Mouse (Mus musculus) embryo, embryonic 10.5 days (tissue): ENCODE data around the gene Sppl2c.

Experiments
- DNase-seq: peaks from one replicate; pipeline ENCODE4 v3.0.0-alpha.2; 2015; ENCODE audit warnings: low spot score

Sppl2c gene

DNA sequence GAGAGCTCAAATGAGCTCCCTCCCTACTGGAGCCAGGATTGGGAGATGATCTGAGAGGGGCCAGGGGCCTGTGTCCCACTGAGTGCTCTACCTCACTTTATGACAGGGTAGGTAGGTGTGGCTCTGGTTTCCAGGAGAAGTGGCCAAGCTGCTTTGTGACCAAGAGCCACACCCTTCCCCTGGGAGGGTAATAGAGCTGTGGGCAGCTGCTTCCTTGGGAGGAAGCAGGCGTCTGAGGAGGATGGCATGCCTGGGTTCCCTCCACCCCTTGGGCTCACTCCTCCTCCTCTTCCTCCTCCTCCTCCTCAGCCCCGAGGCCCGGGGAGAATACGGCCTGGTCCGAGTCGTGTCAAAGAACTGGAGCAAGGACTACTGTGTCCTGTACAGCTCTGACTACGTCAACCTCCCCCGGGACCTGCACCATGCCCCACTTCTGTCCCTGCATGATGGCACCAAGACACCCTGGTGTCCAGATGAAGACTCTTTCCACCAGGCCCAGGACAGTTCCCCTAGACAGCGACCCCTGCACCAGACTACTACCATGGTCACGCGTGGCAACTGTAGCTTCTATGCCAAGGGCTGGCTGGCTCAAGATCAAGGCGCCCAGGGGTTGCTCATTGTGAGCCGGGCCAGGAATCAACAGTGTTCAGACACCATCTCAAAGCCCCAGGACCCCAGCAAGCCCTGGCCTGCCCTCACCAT is at the start of gene Sppl2c:
Sppl2c (plus strand) TSS at position 193 of the 702 bp plus-strand sequence.
- no peak for DNase-seq

DNA sequence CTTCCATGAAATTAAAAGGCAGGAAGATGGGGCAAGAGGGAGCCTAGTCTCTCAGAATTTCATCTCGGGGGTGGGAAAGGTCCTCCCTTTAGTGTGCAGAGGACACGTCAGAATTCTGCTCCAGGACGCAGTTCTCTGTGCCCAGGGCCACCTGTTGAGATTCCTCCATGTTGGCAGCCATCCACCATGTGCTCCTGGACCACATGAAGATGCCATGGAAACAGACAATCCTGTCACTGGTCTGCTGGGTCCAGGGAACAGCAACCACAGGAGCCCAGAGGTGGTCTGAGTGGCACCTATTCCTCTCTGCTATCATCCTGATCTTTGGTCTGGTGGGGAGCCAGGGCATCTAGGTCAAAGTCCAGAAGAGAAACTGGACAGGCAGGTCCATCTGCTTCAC is 47.2 kb upstream of the Sppl2c start:
- DNase-seq = no peak

GRCm38 (mm10) chr11:104144930-104145329 is 41.2 kb upstream of the Sppl2c start:
- no peak for DNase-seq

GRCm38 (mm10) chr11:104148787-104149186 is 37.3 kb upstream of the Sppl2c start:
- no peak for DNase-seq

GRCm38 (mm10) chr11:104150911-104151310 is 35.2 kb upstream of the Sppl2c start:
- no peak for DNase-seq

- no peak for DNase-seq
These were observed 31.8 kb upstream of the Sppl2c start for GRCm38 (mm10) chr11:104154332-104154731.

DNA sequence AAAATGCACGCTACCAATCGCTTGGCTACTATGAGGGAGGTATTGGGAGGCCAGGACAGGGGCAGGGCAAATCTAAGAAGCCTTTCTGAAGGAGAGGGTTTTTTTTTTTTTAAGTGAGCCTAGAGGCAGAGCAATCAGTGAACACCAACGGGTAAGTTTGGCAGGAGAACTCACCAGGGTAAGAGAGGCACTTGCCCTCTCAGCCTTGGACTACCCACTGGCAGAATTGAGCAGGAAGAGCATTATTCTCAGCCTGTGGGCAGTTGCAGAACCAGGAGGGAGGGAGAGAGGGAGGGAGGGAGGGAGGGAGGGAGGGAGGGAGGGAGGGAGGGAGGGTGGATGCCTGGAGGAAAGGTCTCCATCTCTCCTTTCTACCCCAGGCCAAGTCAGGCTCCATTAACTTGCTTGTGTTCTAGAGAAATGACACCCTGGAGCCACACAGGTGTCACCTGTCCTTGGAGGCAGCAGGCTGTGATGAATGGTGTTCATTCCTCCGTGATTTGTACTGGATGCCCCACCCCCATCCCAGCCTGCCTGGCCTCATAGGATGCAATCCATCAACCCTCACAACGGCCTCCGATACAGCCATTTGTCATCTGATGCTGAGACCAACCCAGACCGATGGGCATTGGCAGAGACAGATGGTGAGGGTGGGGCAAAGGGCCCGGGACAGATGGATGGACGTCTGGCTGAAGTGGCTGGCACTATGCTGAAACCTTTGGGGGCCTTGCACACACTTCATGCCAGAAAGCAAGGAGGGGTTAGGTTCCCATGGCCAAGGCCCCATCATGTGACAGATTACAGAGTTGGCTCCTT is 31.1 kb upstream of the Sppl2c start:
- peak; percentile 27 for DNase-seq

- no peak for DNase-seq
These were observed 30.2 kb upstream of the Sppl2c start for GRCm38 (mm10) chr11:104155899-104156298.

GRCm38 (mm10) chr11:104156391-104156790 is 29.7 kb upstream of the Sppl2c start:
- DNase-seq = no peak

DNA sequence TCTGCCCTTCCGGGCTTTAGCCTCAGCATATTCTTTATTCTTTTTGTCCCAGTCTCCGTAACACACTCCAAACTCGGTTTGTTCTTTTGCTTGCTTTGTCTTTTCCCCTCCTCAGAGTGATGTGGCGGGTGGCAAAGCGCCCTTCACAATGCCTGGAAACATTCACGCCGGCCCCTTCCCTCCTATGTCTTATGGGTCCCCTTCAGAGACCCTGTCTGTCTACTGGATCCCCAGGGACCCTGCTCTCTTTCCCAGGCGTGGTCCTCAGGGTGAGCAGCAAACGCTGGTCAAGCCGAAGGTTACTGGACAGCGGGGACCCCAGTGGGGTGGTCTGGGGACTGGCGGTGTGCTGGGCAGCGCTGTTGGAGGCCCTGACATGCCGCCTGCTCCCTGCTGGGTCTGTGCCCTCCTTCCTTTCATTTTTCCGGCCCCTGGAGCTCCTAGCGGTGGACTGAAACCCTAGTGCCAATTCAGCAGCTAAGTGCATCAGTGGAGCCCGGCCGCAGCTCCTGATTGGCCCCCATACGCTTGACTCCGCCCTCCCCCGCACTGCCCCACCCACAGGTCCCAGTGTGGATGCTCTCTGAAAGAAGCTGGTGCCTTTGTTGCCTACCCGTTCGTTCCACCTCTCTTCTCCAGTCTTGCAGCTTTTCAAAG is 28.4 kb upstream of the Sppl2c start:
- DNase-seq = peak; percentile 92

GRCm38 (mm10) chr11:104158260-104158907 is 27.7 kb upstream of the Sppl2c start:
- peak; percentile 43 for DNase-seq

DNA sequence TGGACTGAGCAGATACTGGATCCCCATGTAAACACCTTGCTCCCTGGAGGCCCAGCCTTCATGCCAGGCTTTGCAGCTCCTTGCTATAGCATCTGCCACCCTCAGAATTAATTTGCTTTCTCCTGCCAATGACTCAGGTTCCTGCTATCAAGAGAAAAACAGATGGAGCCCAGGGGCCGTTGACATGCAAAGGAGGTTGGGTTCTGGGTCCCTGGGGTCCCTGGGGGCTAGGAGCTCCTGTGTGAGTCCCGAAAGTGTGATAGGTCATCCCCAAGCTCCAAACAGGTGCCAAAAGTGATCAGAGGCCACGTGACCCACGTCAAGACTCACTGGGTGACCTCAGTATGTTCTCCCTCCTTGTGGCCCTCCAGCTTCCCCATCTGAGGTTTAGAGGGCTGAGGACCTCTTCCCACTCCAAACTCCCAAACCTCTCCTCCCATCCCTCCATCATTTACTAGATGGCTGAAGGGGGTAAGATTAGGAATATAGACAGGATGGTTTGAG is 26.3 kb upstream of the Sppl2c start:
- DNase-seq = no peak

DNA sequence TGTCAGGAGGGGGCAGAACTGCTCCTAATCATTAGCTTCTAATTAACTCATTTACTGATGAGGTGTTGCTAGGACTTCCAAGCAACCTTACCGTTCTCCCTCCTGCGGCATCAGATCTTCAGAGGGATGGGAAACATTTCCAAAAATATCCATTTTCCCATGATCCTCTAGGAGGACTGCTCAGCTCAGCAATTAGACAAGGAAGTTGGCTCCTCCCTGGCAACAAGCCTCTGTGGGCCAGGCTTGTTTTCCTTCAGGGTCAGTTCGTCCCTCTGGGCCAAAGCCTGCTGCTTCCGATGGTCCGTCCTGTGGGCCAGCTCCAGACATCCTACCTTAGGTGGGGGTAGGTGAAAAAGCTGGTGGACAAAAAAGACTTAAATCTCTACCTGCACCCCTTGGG is 25.0 kb upstream of the Sppl2c start:
- no peak for DNase-seq

- no peak for DNase-seq
These were observed 21.9 kb upstream of the Sppl2c start for GRCm38 (mm10) chr11:104164257-104164656.

DNA sequence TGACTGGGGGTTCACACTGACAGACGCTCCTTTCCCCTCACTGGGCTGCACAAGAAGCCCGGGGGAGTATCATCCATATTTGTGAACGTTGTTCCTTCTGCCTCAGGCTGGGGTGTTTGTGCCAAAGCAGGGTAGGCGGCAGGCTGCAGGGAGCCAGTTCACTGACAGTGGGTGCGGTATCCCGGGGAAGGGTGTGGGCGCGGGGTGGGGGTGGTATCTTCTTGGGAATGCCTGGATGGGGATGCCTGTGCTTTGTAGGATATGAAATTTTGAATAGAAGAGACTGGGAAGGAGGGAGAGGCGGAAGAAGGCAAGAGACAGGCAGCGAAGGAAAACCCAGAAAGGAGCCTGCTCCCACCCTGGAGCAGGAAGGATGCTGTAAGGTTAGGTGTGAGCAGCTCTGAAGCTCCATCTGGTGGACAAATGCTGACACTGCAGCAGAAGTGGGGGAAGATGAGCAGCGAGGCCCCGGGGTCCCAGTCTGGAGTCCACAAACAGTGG is 14.8 kb upstream of the Sppl2c start:
- peak; percentile 82 for DNase-seq

DNA sequence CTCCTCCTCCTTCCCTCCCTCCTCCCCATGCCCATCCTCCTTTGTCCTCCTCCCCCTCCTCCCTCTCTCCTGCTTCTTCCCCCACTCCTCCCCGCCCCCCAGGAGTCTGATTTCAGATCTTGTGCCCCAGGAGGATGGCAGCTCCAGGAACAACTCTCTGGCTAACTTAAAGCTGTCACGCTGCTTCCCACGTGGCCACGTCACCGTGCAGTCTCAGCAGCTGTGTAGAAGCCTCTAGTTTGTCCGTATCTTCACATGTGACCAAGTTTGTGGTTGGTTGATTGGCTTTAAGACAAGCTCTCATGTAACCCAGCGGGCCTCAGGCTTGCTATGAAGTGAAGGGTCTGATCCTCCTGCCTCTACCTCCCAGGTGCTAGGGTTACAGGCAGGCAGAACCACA is 7.2 kb upstream of the Sppl2c start:
- peak; percentile 27 for DNase-seq

DNA sequence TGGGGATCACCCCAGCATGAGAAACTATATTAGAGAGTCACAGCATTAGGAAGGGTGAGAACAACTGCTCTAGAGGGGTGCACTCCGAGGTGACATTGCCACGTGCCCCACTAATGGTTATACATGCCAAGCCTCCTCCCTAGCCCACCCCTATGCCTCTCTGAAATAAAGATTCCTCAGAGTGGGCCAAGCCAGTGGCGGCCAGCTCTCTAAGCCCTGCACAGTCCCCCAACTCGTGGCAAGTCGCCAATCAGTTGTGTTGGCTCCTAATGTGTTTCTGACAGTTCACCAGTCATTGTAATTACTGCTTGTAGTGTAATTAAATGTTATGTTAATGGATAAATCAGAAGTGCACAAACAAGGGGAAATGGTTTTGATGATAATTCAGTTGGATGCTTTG is 6.3 kb upstream of the Sppl2c start:
- DNase-seq = no peak

DNA sequence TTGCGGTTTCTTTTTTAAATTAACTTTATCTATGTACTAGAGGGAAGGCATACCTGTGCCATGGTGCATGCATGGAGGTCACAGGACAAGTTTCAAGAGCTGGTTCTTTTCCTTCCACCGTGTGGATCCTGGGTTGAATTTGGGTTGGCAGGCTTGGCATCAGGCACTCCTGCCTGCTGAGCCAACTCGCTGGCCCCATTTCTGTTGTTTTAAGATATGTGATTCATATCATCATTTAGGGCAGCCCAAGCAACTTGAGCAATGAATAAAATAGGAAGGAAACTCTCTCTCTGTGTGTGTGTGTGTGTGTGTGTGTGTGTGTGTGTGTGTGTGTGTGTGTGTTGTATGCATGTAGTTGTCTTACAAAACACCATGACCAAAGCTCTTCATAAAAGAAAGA is 4.0 kb upstream of the Sppl2c start:
- no peak for DNase-seq

DNA sequence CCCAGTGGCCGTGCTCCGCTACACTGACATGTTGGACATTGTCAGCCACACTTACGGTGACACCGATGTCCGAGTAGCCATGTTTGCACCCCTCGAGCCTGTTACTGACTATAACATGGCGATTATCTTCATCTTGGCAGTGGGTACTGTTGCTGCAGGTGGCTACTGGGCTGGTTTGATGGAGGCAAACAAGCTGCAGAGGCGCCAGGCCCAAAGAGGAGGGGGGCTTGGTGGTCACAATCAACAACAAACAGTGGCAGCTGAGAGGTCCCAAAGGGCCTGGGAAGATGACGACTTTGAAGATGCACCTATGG is 667 bp downstream of the Sppl2c start:
- DNase-seq = no peak

GRCm38 (mm10) chr11:104187766-104188165 is 1.6 kb downstream of the Sppl2c start:
- DNase-seq = no peak

- DNase-seq = no peak
These were observed 3.9 kb downstream of the Sppl2c start for GRCm38 (mm10) chr11:104190008-104190407.

GRCm38 (mm10) chr11:104195382-104195781 is 9.3 kb downstream of the Sppl2c start:
- DNase-seq = no peak
